Mouse (Mus musculus) embryonic facial prominence, embryonic 14.5 days (tissue): ENCODE measurements at regions not wholly inside any gene's neighbourhood (a gene's known extent, or its start where the extent isn't known, plus 50 kb on each side); places are given as distances from the start of the nearest gene placed in this dataset.

Experiments
- ATAC-seq: fragments of 200-750 bp; cut with Nextera tagmentation; 2 replicates; pipeline ENCODE4 v1.8.0; 2017; ENCODE audit warnings: low read depth, moderate number of reproducible peaks, moderate TSS enrichment
- DNase-seq: peaks from one replicate; pipeline ENCODE4 v3.0.0-alpha.2; 2015; ENCODE audit warnings: low spot score
- H3K27ac ChIP-seq: fragments of 300-500 bp; sonication (generic); replicated peaks from 2 replicates; pipeline ENCODE4 v1.5.1; 2014; ENCODE audit warnings: low read depth, mild to moderate bottlenecking, low read length, moderate library complexity
- H3K27me3 ChIP-seq: fragments of 300-500 bp; sonication (generic); replicated peaks from 2 replicates; pipeline ENCODE4 v1.6.1; 2014; ENCODE audit warnings: low read length; ENCODE audit not compliant: control insufficient read depth, insufficient read depth
- H3K36me3 ChIP-seq: fragments of 300-500 bp; sonication (generic); 2 replicates; pipeline ENCODE4 v1.6.1; 2014; ENCODE audit warnings: low read length, mixed read lengths; ENCODE audit not compliant: control insufficient read depth, insufficient read depth
- H3K4me1 ChIP-seq: fragments of 300-500 bp; sonication (generic); 2 replicates; pipeline ENCODE4 v1.6.1; 2014; ENCODE audit warnings: antibody characterized with exemption, low read length; ENCODE audit not compliant: control insufficient read depth, insufficient read depth
- H3K4me2 ChIP-seq: fragments of 300-500 bp; sonication (generic); 2 replicates; pipeline ENCODE4 v1.6.1; 2014; ENCODE audit warnings: low read depth, mild to moderate bottlenecking, low read length, moderate library complexity, mixed read lengths
- H3K4me3 ChIP-seq: fragments of 300-500 bp; sonication (generic); 2 replicates; pipeline ENCODE4 v1.5.1; 2014; ENCODE audit warnings: low read depth, mild to moderate bottlenecking, low read length
- H3K9ac ChIP-seq: fragments of 300-500 bp; sonication (generic); 2 replicates; pipeline ENCODE4 v1.6.1; 2014; ENCODE audit warnings: low read depth, mild to moderate bottlenecking, low read length, moderate library complexity, mixed read lengths
- H3K9me3 ChIP-seq: fragments of 300-500 bp; sonication (generic); 2 replicates; pipeline ENCODE4 v1.6.1; 2016; ENCODE audit warnings: low read length; ENCODE audit not compliant: control insufficient read depth
- whole genome bisulfite sequencing: fragments of 180-500 bp; shearing (Covaris S2); extraction: QIAGEN DNeasy Blood & Tissue Kit; methylation state at CpG from one replicate; pipeline ENCODE4 v1.1.7; 2014; 5-methylcytosine and 5-hydroxymethylcytosine counted together

- ATAC-seq (no peak), DNase-seq (no peak)
- Histone ChIP-seq H3K36me3 (no peaks in the 10 kb centered on the region), H3K4me2 (no peak overlapping the region), H3K4me3 (no peak overlapping the region), H3K27ac (no peak overlapping the region), H3K9ac (no peak overlapping the region), H3K9me3 (no peaks in the 10 kb centered on the region), H3K4me1 (no peaks in the 10 kb centered on the region), H3K27me3 (no peaks in the 10 kb centered on the region)
- WGBS: 79% methylated on average over 4 of the region's 4 CpGs
These were observed 855.2 kb upstream of the Cdh10 start for GRCm38 (mm10) chr15:17963240-17964209.

- H3K36me3 ChIP-seq: no peaks in the 10 kb centered on the region
- H3K27me3 ChIP-seq: no peaks in the 10 kb centered on the region
- H3K4me2 ChIP-seq: no peak overlapping the region
- no peak overlapping the region for H3K4me3 ChIP-seq
- no peaks in the 10 kb centered on the region for H3K4me1 ChIP-seq
- WGBS: 52% methylated on average over 1 of the region's 1 CpGs
- ATAC-seq: no peak
- no peak overlapping the region for H3K9ac ChIP-seq
- H3K9me3 ChIP-seq: no peaks in the 10 kb centered on the region
- DNase-seq: peak; percentile 0
- H3K27ac ChIP-seq: no peak overlapping the region
These were observed 831.0 kb upstream of the Cdh10 start for GRCm38 (mm10) chr15:17987763-17988162.

DNA sequence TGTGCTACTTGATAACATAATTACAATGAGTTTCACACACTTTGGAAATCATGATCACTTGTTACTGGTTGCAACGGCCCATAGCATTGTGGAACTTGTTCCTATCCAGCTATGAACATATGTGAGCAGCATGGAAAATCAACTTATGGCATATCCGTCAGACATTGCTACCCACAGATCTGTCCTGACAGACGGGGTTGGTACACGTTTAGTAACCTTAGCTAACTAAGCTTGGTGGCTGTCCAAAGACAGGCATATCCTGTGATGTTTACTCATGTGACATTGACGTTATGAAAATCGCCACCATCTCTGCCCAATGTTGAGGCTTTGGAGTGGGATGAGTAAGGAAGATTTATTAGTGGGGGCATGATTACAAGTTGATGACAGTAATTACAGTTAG is 786.1 kb upstream of the Cdh10 start:
- WGBS: 87% methylated on average over 6 of the region's 6 CpGs
- no peaks in the 10 kb centered on the region for H3K36me3 ChIP-seq
- DNase-seq: no peak
- no peaks in the 10 kb centered on the region for H3K9me3 ChIP-seq
- H3K4me3 ChIP-seq: no peak overlapping the region
- ATAC-seq: no peak
- no peak overlapping the region for H3K27ac ChIP-seq
- H3K4me1 ChIP-seq: no peaks in the 10 kb centered on the region
- no peaks in the 10 kb centered on the region for H3K27me3 ChIP-seq
- no peak overlapping the region for H3K4me2 ChIP-seq
- no peak overlapping the region for H3K9ac ChIP-seq

GRCm38 (mm10) chr15:18052219-18053030 is 766.3 kb upstream of the Cdh10 start:
- H3K4me2 ChIP-seq: no peak overlapping the region
- DNase-seq (peak; percentile 32), ATAC-seq (no peak)
- no peaks in the 10 kb centered on the region for H3K9me3 ChIP-seq
- 55% methylated on average over 3 of the region's 3 CpGs for WGBS
- H3K27ac ChIP-seq: no peak overlapping the region
- no peak overlapping the region for H3K4me3 ChIP-seq
- no peak overlapping the region for H3K9ac ChIP-seq
- H3K27me3 ChIP-seq: no peaks in the 10 kb centered on the region
- H3K4me1 ChIP-seq: no peaks in the 10 kb centered on the region
- no peaks in the 10 kb centered on the region for H3K36me3 ChIP-seq

GRCm38 (mm10) chr15:18065515-18065914 is 753.2 kb upstream of the Cdh10 start:
- 83% methylated on average over 3 of the region's 3 CpGs for WGBS
- no peak for ATAC-seq

DNA sequence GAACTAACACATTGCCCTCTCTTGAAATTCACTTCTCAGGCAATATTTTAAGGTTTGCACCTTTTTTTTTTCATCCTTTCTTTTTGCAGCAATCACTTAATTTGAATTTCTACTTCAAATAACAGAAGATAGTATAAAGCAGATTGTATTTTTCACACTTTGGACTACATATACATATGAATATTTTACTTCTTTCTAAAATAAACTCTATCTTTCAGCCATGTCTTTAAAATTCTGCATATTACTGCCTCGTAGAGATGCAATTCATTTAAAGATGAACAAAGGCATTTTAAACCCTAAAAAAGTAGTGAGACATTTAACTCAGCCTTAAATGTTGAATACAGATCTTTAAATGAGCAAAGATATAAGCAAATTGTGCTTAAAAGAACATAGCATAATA is 739.1 kb upstream of the Cdh10 start:
- DNase-seq: no peak
- no peaks in the 10 kb centered on the region for H3K9me3 ChIP-seq
- 80% methylated on average over 1 of the region's 1 CpGs for WGBS
- no peak overlapping the region for H3K27ac ChIP-seq
- H3K27me3 ChIP-seq: no peaks in the 10 kb centered on the region
- no peak overlapping the region for H3K4me3 ChIP-seq
- ATAC-seq: no peak
- H3K4me2 ChIP-seq: no peak overlapping the region
- H3K36me3 ChIP-seq: no peaks in the 10 kb centered on the region
- H3K9ac ChIP-seq: no peak overlapping the region
- no peaks in the 10 kb centered on the region for H3K4me1 ChIP-seq

More at GRCm38 (mm10) chr15:18065515-18065914, 753.2 kb upstream of the Cdh10 start:
- Histone ChIP-seq H3K4me2 (no peak overlapping the region), H3K4me1 (no peaks in the 10 kb centered on the region), H3K4me3 (no peak overlapping the region), H3K27me3 (no peaks in the 10 kb centered on the region), H3K9ac (no peak overlapping the region), H3K27ac (no peak overlapping the region), H3K9me3 (no peaks in the 10 kb centered on the region), H3K36me3 (no peaks in the 10 kb centered on the region)
- no peak for DNase-seq
